Mouse (Mus musculus) heart, adult 2 months (tissue): ENCODE results near the gene St3gal5. TPM values are rescaled to one million over a fixed set of nuclear protein-coding genes. Genes with fewer than 3 reads are reported as not detected.

Experiments used
- DNase-seq, 2 experiments: peaks; one replicate each; pipeline ENCODE4 v3.0.0; 2021
- H3K27ac ChIP-seq: fragments of 200-600 bp; 2 replicates; pipeline ENCODE4 v1.8.1; 2022
- H3K27me3 ChIP-seq: fragments of 200-500 bp; 2 replicates; pipeline ENCODE4 v1.6.1; 2012; ENCODE audit warnings: mild to moderate bottlenecking, low read length, inconsistent platforms, mixed read lengths; ENCODE audit not compliant: control insufficient read depth, insufficient read depth
- H3K36me3 ChIP-seq: fragments of 200-500 bp; 2 replicates; pipeline ENCODE4 v1.6.1; 2012; ENCODE audit warnings: low read length, inconsistent platforms; ENCODE audit not compliant: control insufficient read depth, insufficient read depth
- H3K4me1 ChIP-seq: fragments of 200-500 bp; 2 replicates; pipeline ENCODE4 v1.6.1; 2011; ENCODE audit warnings: low read length; ENCODE audit not compliant: control insufficient read depth, insufficient read depth
- H3K4me3 ChIP-seq: fragments of 200-600 bp; 2 replicates; pipeline ENCODE4 v1.8.1; 2022
- H3K79me2 ChIP-seq: fragments of 200-500 bp; replicated peaks from 2 replicates; pipeline ENCODE4 v1.6.1; 2012; ENCODE audit warnings: mild to moderate bottlenecking, inconsistent platforms, low read length, moderate library complexity, mixed read lengths; ENCODE audit not compliant: control insufficient read depth, insufficient read depth
- H3K9ac ChIP-seq: fragments of 200-500 bp; 2 replicates; pipeline ENCODE4 v1.6.1; 2012; ENCODE audit warnings: low read depth, mild to moderate bottlenecking, control low read depth, inconsistent platforms, low read length, mixed read lengths
- CTCF ChIP-seq: fragments of 200-600 bp; IDR thresholded peaks from 2 replicates; pipeline ENCODE4 v1.8.1; 2022; ENCODE audit warnings: antibody characterized with exemption, mild to moderate bottlenecking, moderate library complexity
- EP300 ChIP-seq: fragments of 200-500 bp; IDR thresholded peaks from 2 replicates; pipeline ENCODE4 v1.6.1; 2011; ENCODE audit warnings: low read depth, low read length, control low read depth; ENCODE audit not compliant: insufficient read depth
- POLR2A ChIP-seq: fragments of 200-500 bp; IDR thresholded peaks from 2 replicates; pipeline ENCODE4 v1.6.1; 2011; ENCODE audit warnings: mild to moderate bottlenecking, low read depth, low read length, control low read depth; ENCODE audit not compliant: insufficient read depth
- WGBS: fragments of 180-500 bp; shearing (Covaris S2); methylation state at CpG from one replicate; pipeline ENCODE4 v1.1.7; 2018; 5-methylcytosine and 5-hydroxymethylcytosine counted together
- intact Hi-C: fragments of 180-260 bp; cut with DNase I; formaldehyde crosslinking; loops from one replicate; pipeline ENCODE4 v1.15.1; 2025
- polyA plus RNA-seq: library from polyadenylated mRNA; depleted of rRNA; stranded (reverse); fragments of >200 nt; gene quantifications from 2 replicates; pipeline ENCODE4 v1.2.3, GENCODE M21; 2012
- total RNA-seq, 2 experiments: library from RNA; stranded (reverse); gene quantifications; 2 replicates each; pipeline ENCODE4 v1.2.3; 2021

Gene St3gal5
- total and polyA plus RNA-seq, 3 experiments: 39.7 to 78.4 (median 67.6) TPM

DNA sequence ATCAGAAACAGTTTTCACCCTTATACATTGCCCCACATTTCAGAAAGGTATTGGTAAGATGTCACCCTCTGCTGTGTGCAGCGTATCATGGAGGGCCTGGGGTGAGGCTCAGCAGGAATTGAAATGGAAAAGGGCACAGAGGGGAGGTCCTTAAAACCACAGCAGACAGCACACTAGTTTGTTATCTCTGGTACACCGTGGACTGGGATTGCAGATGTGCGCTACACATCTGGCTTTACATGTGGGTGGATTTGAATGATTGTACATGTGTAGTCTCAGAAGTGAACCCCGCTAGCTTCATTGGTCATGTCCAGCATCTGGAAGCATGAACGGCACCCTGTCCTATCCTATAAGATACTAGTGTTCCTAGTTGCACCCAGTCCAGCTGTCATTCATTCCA lies 38.6 kb downstream of the St3gal5 start:
- DNase-seq: no peak
- TF ChIP-seq POLR2A: no peak
- no peak for TF ChIP-seq CTCF
- TF ChIP-seq EP300: no peak
- H3K9ac ChIP-seq: no peak overlapping the region
- H3K36me3 ChIP-seq: peaks cover 3% of the 10 kb centered on the region; the same call in 1 of the 2 replicates
- H3K4me3 ChIP-seq: no peak overlapping the region
- no peak overlapping the region for H3K27ac ChIP-seq
- peaks cover 8% of the 10 kb centered on the region for H3K4me1 ChIP-seq
- no peaks in the 10 kb centered on the region for H3K79me2 ChIP-seq
- WGBS: 91% methylated on average over 5 of the region's 5 CpGs
- intact Hi-C loops: no loop called here
- no peaks in the 10 kb centered on the region for H3K27me3 ChIP-seq

DNA sequence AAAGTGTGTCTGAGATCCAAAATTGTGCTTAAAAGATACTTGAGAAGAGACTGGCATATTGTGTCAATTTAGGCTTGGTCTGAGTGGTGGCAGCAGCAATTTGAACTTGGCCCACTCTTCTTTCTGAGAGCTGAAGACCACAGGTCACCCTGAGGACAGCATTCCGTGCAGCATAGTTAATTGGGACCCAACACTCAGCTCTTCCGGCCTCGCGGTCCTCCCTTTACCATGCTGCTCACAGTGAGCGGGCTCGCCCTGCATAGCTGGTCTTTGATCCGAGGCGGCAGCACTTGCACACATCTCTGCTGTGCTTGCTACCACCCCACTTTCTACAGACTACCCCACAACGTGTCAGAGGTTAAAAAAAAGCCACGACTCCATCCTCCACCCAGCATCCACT lies 39.2 kb downstream of the St3gal5 start:
- no peak for DNase-seq
- Histone ChIP-seq H3K79me2 (no peaks in the 10 kb centered on the region), H3K4me3 (no peak overlapping the region), H3K36me3 (peaks cover 3% of the 10 kb centered on the region; the same call in 1 of the 2 replicates), H3K9ac (no peak overlapping the region), H3K27me3 (no peaks in the 10 kb centered on the region), H3K4me1 (peaks cover 11% of the 10 kb centered on the region), H3K27ac (no peak overlapping the region)
- WGBS: 87% methylated on average over 10 of the region's 10 CpGs
- intact Hi-C loops: no loop called here
- TF ChIP-seq EP300: no peak
- no peak for TF ChIP-seq POLR2A
- TF ChIP-seq CTCF: no peak

DNA sequence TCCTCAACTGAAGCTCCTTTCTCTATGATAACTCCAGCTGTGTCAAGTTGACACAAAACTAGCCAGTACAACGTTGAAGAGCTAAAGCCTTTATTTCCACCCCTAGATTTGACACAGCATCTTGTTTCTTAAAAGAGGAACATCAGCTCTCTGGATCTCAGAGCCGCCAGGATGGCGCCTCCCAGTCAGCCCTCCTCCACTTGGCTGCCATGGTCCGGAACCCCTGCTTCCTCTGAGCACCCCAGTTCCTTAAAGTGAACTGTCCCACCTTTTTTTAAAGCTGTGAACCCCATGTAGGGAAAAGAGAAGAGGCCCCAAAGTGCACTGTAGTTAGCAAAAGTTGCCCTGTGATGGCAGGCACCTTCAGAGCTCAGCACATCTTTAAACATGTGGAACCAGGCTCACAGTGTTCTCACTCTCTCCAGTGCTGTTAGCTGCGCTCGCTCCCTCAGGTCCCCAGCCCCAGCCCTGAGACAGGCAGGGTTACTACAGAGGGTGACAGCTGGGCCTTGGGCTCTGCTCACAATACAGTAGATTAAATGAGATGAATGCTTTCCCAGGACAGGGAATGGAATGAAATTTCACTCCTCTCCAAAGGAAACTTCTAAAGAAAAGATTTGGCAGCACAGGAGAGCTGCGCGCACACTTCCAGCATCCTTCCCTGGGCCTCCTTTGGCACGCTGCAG lies 42.3 kb downstream of the St3gal5 start:
- no peaks in the 10 kb centered on the region for H3K27me3 ChIP-seq
- no peak for TF ChIP-seq POLR2A
- no peak for TF ChIP-seq EP300
- TF ChIP-seq CTCF: no peak
- H3K4me3 ChIP-seq: no peak overlapping the region
- no peaks in the 10 kb centered on the region for H3K79me2 ChIP-seq
- DNase-seq: peak in 1 of 2 experiments; percentile 45
- H3K4me1 ChIP-seq: peaks cover 11% of the 10 kb centered on the region
- intact Hi-C loops: no loop called here
- H3K9ac ChIP-seq: no peak overlapping the region
- 60% methylated on average over 9 of the region's 9 CpGs for WGBS
- peak overlapping the region; percentile 47 for H3K27ac ChIP-seq
- no peaks in the 10 kb centered on the region for H3K36me3 ChIP-seq

DNA sequence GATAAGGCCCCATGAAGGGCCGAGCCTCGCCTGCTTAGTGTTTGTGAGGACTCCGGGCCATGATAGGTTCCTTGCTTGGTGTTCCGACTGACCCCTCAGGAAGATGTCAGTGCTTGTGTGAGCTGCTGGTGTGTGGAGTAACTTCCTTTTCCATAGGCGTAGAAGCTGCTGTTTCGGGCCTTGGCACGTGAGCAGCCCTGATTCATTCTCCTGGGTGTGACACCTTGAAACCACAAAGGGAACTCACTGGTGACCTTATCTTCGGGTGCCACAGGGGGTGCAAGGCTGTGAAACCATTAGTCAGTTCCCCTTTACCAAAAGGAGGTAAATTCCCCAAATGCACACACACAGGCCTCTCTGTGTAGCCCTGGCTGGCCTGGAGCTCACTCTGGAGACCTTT lies 43.0 kb downstream of the St3gal5 start:
- H3K9ac ChIP-seq: no peak overlapping the region
- intact Hi-C loops: no loop called here
- no peak overlapping the region for H3K4me3 ChIP-seq
- no peak for TF ChIP-seq CTCF
- no peak for TF ChIP-seq EP300
- peaks cover 9% of the 10 kb centered on the region for H3K4me1 ChIP-seq
- DNase-seq: peak in 1 of 2 experiments; percentile 56
- H3K79me2 ChIP-seq: no peaks in the 10 kb centered on the region
- WGBS: 51% methylated on average over 8 of the region's 8 CpGs
- H3K27ac ChIP-seq: peak overlapping the region; percentile 47; the same call in 1 of the 2 replicates
- H3K27me3 ChIP-seq: no peaks in the 10 kb centered on the region
- no peaks in the 10 kb centered on the region for H3K36me3 ChIP-seq

DNA sequence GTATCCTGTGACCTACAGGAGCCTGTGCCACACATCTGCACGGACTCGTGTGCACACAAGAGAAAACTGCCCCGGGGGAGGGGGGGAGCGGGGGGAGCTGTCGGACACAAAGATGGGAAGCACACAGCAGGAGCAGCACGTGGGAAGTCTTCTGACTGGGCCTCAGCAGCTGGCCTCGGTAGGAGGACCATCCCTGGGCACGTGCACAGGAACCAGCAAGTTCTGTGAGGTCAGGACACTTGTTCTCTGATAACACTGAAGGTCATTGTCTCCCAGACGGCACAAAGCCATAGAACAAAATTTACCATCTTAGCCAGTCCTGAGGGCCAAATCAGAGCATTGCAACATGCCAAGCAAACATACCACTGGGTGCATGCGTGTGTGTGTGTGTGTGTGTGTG lies 43.8 kb downstream of the St3gal5 start:
- Histone ChIP-seq H3K36me3 (no peaks in the 10 kb centered on the region), H3K27me3 (no peaks in the 10 kb centered on the region), H3K4me1 (peaks cover 9% of the 10 kb centered on the region), H3K27ac (no peak overlapping the region), H3K79me2 (no peaks in the 10 kb centered on the region), H3K4me3 (no peak overlapping the region), H3K9ac (no peak overlapping the region)
- WGBS: 41% methylated on average over 10 of the region's 10 CpGs
- intact Hi-C loops: no loop called here
- DNase-seq: no peak
- TF ChIP-seq POLR2A (no peak), CTCF (no peak), EP300 (0 out of 2 replicates have a peak, but pooled peaks have one; percentile 19)

DNA sequence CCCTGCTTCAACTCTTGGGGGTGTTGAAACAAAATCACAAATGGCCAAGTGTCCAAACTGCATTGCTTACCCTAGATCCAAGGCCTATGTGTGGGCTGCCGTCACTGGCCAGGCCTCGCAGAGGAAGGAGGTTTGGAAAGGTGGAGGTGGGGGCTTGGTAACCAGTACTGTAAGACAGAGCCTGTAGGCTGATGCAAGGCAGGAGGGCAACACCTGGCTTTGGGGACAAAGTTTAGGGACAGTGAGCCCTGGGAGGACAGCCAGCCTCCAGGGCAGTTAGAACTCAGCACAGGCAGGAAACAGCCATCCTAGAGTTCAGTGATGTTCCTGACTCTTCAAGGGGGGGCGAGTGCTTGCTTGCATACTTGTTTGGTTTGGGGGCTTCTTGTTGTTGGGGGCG lies 45.2 kb downstream of the St3gal5 start:
- H3K36me3 ChIP-seq: no peaks in the 10 kb centered on the region
- H3K27me3 ChIP-seq: no peaks in the 10 kb centered on the region
- no peak overlapping the region for H3K4me3 ChIP-seq
- intact Hi-C loops: no loop called here
- no peak overlapping the region for H3K9ac ChIP-seq
- WGBS: 97% methylated on average over 4 of the region's 4 CpGs
- TF ChIP-seq EP300 (no peak), POLR2A (no peak), CTCF (no peak)
- no peak for DNase-seq
- H3K79me2 ChIP-seq: no peaks in the 10 kb centered on the region
- H3K4me1 ChIP-seq: peaks cover 9% of the 10 kb centered on the region
- H3K27ac ChIP-seq: no peak overlapping the region
